ENCODE assay signal across 8 mouse cellular contexts in the genomic region with DNA sequence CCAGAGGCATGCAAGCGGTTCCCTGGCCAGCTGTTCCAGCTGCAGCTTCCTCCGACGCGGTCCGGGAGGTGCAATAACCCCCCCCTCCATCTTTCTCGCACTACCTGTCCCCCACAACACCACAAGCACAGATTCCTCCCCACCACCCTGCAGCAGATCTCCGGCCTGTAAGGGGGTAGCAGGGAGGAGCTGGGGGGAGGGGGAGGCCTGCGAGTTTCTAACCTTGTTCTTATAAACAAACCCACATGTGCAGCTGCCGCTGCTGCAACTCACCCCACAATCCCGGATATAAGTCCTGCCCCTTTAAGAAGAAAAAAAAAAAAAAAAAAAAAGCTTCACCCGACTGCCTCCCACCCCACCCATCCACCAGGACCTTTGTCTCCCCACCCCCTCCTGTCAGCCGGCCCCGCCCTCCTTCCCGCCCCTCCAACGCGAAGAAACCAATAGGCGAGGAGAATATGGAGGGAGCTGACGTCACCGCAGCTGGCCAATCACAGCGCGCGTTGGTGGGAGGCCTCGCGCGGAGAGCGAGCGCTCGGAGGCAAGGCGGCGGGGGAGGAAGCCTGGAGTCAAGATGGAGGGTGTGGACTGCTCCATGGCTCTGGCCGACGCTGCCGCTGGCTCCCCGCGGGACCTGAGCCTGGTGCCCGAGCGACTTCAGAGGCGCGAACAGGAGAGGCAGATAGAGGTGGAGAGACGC. TPM values are rescaled to one million over a fixed set of nuclear protein-coding genes. Genes with fewer than 3 reads are reported as not detected.
DNase-seq lines count a peak whose midpoint lies in the region; ATAC-seq and TF ChIP-seq lines count a peak whose summit lies in the region.

Gene Tbcc (plus strand): TSS at position 569 of the 700 bp plus-strand sequence.

- TF ChIP-seq POLR2A in ES-Bruce4 (IDR thresholded peaks at IDR 0.05; ENCODE audit: insufficient read depth, low read length): peak; percentile 89

- ATAC-seq in cerebellum, adult (ENCODE audit: insufficient number of reproducible peaks, low FRiP score, low TSS enrichment): peak; percentile 87
- peak; percentile 95 for ATAC-seq in forebrain, embryonic 13.5 days
- peak; percentile 92 for ATAC-seq in liver, postnatal 0 days
- ATAC-seq in neural tube, embryonic 14.5 days (ENCODE audit: low read depth): peak; percentile 92

- no peaks in the 10 kb centered on the region for H3K9me3 ChIP-seq in ES-Bruce4 (replicated peaks; ENCODE audit: control insufficient read depth, insufficient read depth, low read length, poor library complexity, severe bottlenecking)
- H3K9me3 ChIP-seq in forebrain, embryonic 13.5 days (replicated peaks): no peaks in the 10 kb centered on the region
- H3K9me3 ChIP-seq in liver, postnatal 0 days (ENCODE audit: low read length): no peaks in the 10 kb centered on the region
- H3K9me3 ChIP-seq in neural tube, embryonic 14.5 days (ENCODE audit: control insufficient read depth, low read length): no peaks in the 10 kb centered on the region

- H3K27ac ChIP-seq in ES-Bruce4 (ENCODE audit: insufficient read depth, low read length): peak within 1 kb of the TSS; percentile 78
- H3K27ac ChIP-seq in forebrain, embryonic 13.5 days: peak within 1 kb of the TSS; percentile 91
- peak within 1 kb of the TSS; percentile 96 for H3K27ac ChIP-seq in liver, postnatal 0 days (ENCODE audit: low read depth)
- H3K27ac ChIP-seq in neural tube, embryonic 14.5 days (ENCODE audit: low read depth, low read length): peak within 1 kb of the TSS; percentile 90

- H3K36me3 ChIP-seq in ES-Bruce4 (ENCODE audit: control insufficient read depth, insufficient read depth, low read length, poor library complexity, severe bottlenecking): no peaks in the 10 kb centered on the region
- peaks cover 20% of the 10 kb centered on the region for H3K36me3 ChIP-seq in forebrain, embryonic 13.5 days (ENCODE audit: poor library complexity, severe bottlenecking)
- no peaks in the 10 kb centered on the region for H3K36me3 ChIP-seq in liver, postnatal 0 days (replicated peaks; ENCODE audit: insufficient read depth, low read length)
- H3K36me3 ChIP-seq in neural tube, embryonic 14.5 days (ENCODE audit: control insufficient read depth, insufficient read depth, low read length): no peaks in the 10 kb centered on the region; the same call in 1 of the 2 replicates

- intact Hi-C loops in heart, postnatal 10 days (cut with DNase I): loop anchor here (1.0 kb wide), 1 partner anchor 34 kb away; no protein-coding TSS in a partner anchor

- TF ChIP-seq CTCF in ES-Bruce4 (IDR thresholded peaks at IDR 0.05; ENCODE audit: low read depth, low read length): no peak
- TF ChIP-seq CTCF in liver, postnatal 0 days (IDR thresholded peaks at IDR 0.05; ENCODE audit: low read depth): no peak

- H3K9ac ChIP-seq in ES-Bruce4 (ENCODE audit: low read depth, poor library complexity, severe bottlenecking): peak within 1 kb of the TSS; percentile 84
- H3K9ac ChIP-seq in forebrain, embryonic 13.5 days: peak within 1 kb of the TSS; percentile 97
- peak within 1 kb of the TSS; percentile 89 for H3K9ac ChIP-seq in liver, postnatal 0 days (replicated peaks)
- peak within 1 kb of the TSS; percentile 89 for H3K9ac ChIP-seq in neural tube, embryonic 14.5 days (replicated peaks; ENCODE audit: low read depth, low read length)

- peaks cover 4% of the 10 kb centered on the region for H3K4me1 ChIP-seq in ES-Bruce4 (ENCODE audit: control insufficient read depth, insufficient read depth, low read length)
- peaks cover 34% of the 10 kb centered on the region for H3K4me1 ChIP-seq in forebrain, embryonic 13.5 days
- peaks cover 29% of the 10 kb centered on the region for H3K4me1 ChIP-seq in liver, postnatal 0 days (ENCODE audit: insufficient read depth)
- peaks cover 23% of the 10 kb centered on the region for H3K4me1 ChIP-seq in neural tube, embryonic 14.5 days (ENCODE audit: control insufficient read depth, insufficient read depth, low read length)

- no peaks in the 10 kb centered on the region for H3K27me3 ChIP-seq in ES-Bruce4 (ENCODE audit: control insufficient read depth, insufficient read depth, low read length, poor library complexity, severe bottlenecking)
- no peaks in the 10 kb centered on the region for H3K27me3 ChIP-seq in forebrain, embryonic 13.5 days
- H3K27me3 ChIP-seq in liver, postnatal 0 days (ENCODE audit: insufficient read depth, low read length): no peaks in the 10 kb centered on the region
- no peaks in the 10 kb centered on the region for H3K27me3 ChIP-seq in neural tube, embryonic 14.5 days (ENCODE audit: control insufficient read depth, insufficient read depth, low read length)

- WGBS in forebrain, embryonic 13.5 days: under 1% methylated on average over 39 of the region's 40 CpGs
- WGBS in large intestine, adult 2 months: 1% methylated on average over 40 of the region's 40 CpGs
- under 1% methylated on average over 40 of the region's 40 CpGs for WGBS in liver, postnatal 0 days (ENCODE audit: insufficient replicate concordance)
- 0% methylated on average over 39 of the region's 40 CpGs for WGBS in neural tube, embryonic 14.5 days

- DNase-seq in heart, postnatal 10 days: peak; percentile 97 to 98
- peak; percentile 90 for DNase-seq in large intestine, adult 2 months (ENCODE audit: low read depth, low spot score)
- peak; percentile 99 for DNase-seq in liver, postnatal 0 days
- DNase-seq in testis, postnatal 10 days (ENCODE audit: low spot score): peak; percentile 97

- TF ChIP-seq EP300 in ES-Bruce4 (IDR thresholded peaks at IDR 0.05; ENCODE audit: insufficient read depth, low read depth, low read length): 0 out of 2 replicates have a peak, but pooled peaks have one; percentile 11
- TF ChIP-seq EP300 in liver, postnatal 0 days (IDR thresholded peaks at IDR 0.05; ENCODE audit: low read depth): no peak

- H3K4me3 ChIP-seq in ES-Bruce4 (ENCODE audit: low read depth, low read length): peak within 1 kb of the TSS; percentile 95
- peak within 1 kb of the TSS; percentile 96 for H3K4me3 ChIP-seq in forebrain, embryonic 13.5 days
- peak within 1 kb of the TSS; percentile 88 for H3K4me3 ChIP-seq in liver, postnatal 0 days (ENCODE audit: low read depth, low read length)
- H3K4me3 ChIP-seq in neural tube, embryonic 14.5 days (ENCODE audit: low read depth, low read length): peak within 1 kb of the TSS; percentile 93

- peak within 1 kb of the TSS; percentile 98 for H3K4me2 ChIP-seq in forebrain, embryonic 13.5 days
- H3K4me2 ChIP-seq in liver, postnatal 0 days (ENCODE audit: low read depth, low read length): peak within 1 kb of the TSS; percentile 98
- peak within 1 kb of the TSS; percentile 95 for H3K4me2 ChIP-seq in neural tube, embryonic 14.5 days (ENCODE audit: low read depth, low read length)

RNA-seq across cellular contexts. Expression of gene Tbcc, which starts in this region (rescaled TPM):
- 10.6 and 10.8 TPM in 2 replicates for polyA plus RNA-seq in ES-Bruce4 (2011; ENCODE audit: insufficient read depth, insufficient read length, low read depth, missing spikeins)
- polyA plus RNA-seq in forebrain, embryonic 13.5 days (2015; fragmentation: Nextera tagmentation; extraction: Ambion mirVana): 51.3 and 53.5 TPM in 2 replicates
- total RNA-seq in heart, postnatal 10 days (2021): 10 to 100 TPM; 21.1 to 24.0 TPM
- polyA plus RNA-seq in large intestine, adult 2 months (2012; rRNA removed): 16.0 and 18.2 TPM in 2 replicates
- 24.1 and 30.1 TPM in 2 replicates for polyA plus RNA-seq in liver, postnatal 0 days (2015; fragmentation: Nextera tagmentation; extraction: Ambion mirVana)
- 62.1 and 65.4 TPM in 2 replicates for polyA plus RNA-seq in neural tube, embryonic 14.5 days (2014; fragmentation: Nextera tagmentation; extraction: Ambion mirVana)

Comparison
In these comparisons a context has a peak if more than half of its experiments do, and no peak if none do; other contexts are left out.
1. Peak in every context shown above with its lines: DNase-seq, ATAC-seq, H3K4me3 ChIP-seq and H3K27ac ChIP-seq.